Mouse (Mus musculus): ENCODE measurements around the gene Tubd1. TPM values are rescaled to one million over a fixed set of nuclear protein-coding genes. Genes with fewer than 3 reads are reported as not detected.

Gene Tubd1
- polyA plus RNA-seq, 2 experiments = 7.1 to 10.5 TPM

- DNase-seq (ENCODE audit: low spot score) (no peak), ATAC-seq (ENCODE audit: low FRiP score, low read depth) (no peak)
- 0 out of 2 replicates have a peak, but pooled peaks cover 7% of the 10 kb centered on the region for H3K36me3 ChIP-seq (ENCODE audit: control insufficient read depth, insufficient read depth, low read length)
- no peaks in the 10 kb centered on the region for H3K27me3 ChIP-seq (ENCODE audit: control insufficient read depth, insufficient read depth, low read length)
- 95% methylated on average over 6 of the region's 6 CpGs for WGBS
- no peak overlapping the region for H3K9ac ChIP-seq (ENCODE audit: low read depth, low read length, severe bottlenecking)
- H3K4me1 ChIP-seq (ENCODE audit: control insufficient read depth, insufficient read depth, low read length) = no peaks in the 10 kb centered on the region
- H3K4me3 ChIP-seq (replicated peaks; ENCODE audit: low read length) = no peak overlapping the region
- no peak for TF ChIP-seq POLR2A (IDR thresholded peaks at IDR 0.05; ENCODE audit: borderline replicate concordance, extremely low read depth, insufficient read depth, insufficient read length)
- H3K27ac ChIP-seq (replicated peaks; ENCODE audit: low read depth, low read length) = no peak overlapping the region
- no peak overlapping the region for H3K4me2 ChIP-seq (replicated peaks; ENCODE audit: low read depth, low read length, severe bottlenecking)
- no peaks in the 10 kb centered on the region for H3K9me3 ChIP-seq (ENCODE audit: control insufficient read depth, low read length)
These were observed 50.6 kb downstream of the Tubd1 start for GRCm38 (mm10) chr11:86595366-86595765.

- 67% methylated on average over 7 of the region's 7 CpGs for WGBS
- Histone ChIP-seq H3K4me1 (ENCODE audit: control insufficient read depth, insufficient read depth, low read length) (no peaks in the 10 kb centered on the region), H3K9ac (ENCODE audit: low read depth, low read length, severe bottlenecking) (no peak overlapping the region), H3K4me2 (replicated peaks; ENCODE audit: low read depth, low read length, severe bottlenecking) (no peak overlapping the region), H3K9me3 (ENCODE audit: control insufficient read depth, low read length) (no peaks in the 10 kb centered on the region), H3K4me3 (replicated peaks; ENCODE audit: low read length) (no peak overlapping the region), H3K27me3 (ENCODE audit: control insufficient read depth, insufficient read depth, low read length) (no peaks in the 10 kb centered on the region), H3K27ac (replicated peaks; ENCODE audit: low read depth, low read length) (no peak overlapping the region), H3K36me3 (ENCODE audit: control insufficient read depth, insufficient read depth, low read length) (0 out of 2 replicates have a peak, but pooled peaks cover 11% of the 10 kb centered on the region)
- TF ChIP-seq POLR2A (IDR thresholded peaks at IDR 0.05; ENCODE audit: borderline replicate concordance, extremely low read depth, insufficient read depth, insufficient read length) = no peak
- DNase-seq (ENCODE audit: low spot score) (peak; percentile 40), ATAC-seq (ENCODE audit: low FRiP score, low read depth) (no peak)
These were observed 51.6 kb downstream of the Tubd1 start for GRCm38 (mm10) chr11:86596187-86596960.

GRCm38 (mm10) chr11:86596976-86597375, 52.2 kb downstream of the Tubd1 start:
- no peaks in the 10 kb centered on the region for H3K27me3 ChIP-seq (ENCODE audit: control insufficient read depth, insufficient read depth, low read length)
- no peak overlapping the region for H3K4me3 ChIP-seq (replicated peaks; ENCODE audit: low read length)
- no peak for TF ChIP-seq POLR2A (IDR thresholded peaks at IDR 0.05; ENCODE audit: borderline replicate concordance, extremely low read depth, insufficient read depth, insufficient read length)
- no peaks in the 10 kb centered on the region for H3K4me1 ChIP-seq (ENCODE audit: control insufficient read depth, insufficient read depth, low read length)
- ATAC-seq (ENCODE audit: low FRiP score, low read depth) = no peak
- 87% methylated on average over 3 of the region's 3 CpGs for WGBS
- DNase-seq (ENCODE audit: low spot score) = no peak
- no peak overlapping the region for H3K9ac ChIP-seq (ENCODE audit: low read depth, low read length, severe bottlenecking)
- no peak overlapping the region for H3K4me2 ChIP-seq (replicated peaks; ENCODE audit: low read depth, low read length, severe bottlenecking)
- H3K36me3 ChIP-seq (ENCODE audit: control insufficient read depth, insufficient read depth, low read length) = 0 out of 2 replicates have a peak, but pooled peaks cover 11% of the 10 kb centered on the region
- H3K27ac ChIP-seq (replicated peaks; ENCODE audit: low read depth, low read length) = no peak overlapping the region
- H3K9me3 ChIP-seq (ENCODE audit: control insufficient read depth, low read length) = no peaks in the 10 kb centered on the region

- no peak for TF ChIP-seq POLR2A (IDR thresholded peaks at IDR 0.05; ENCODE audit: borderline replicate concordance, extremely low read depth, insufficient read depth, insufficient read length)
- Histone ChIP-seq H3K27me3 (ENCODE audit: control insufficient read depth, insufficient read depth, low read length) (no peaks in the 10 kb centered on the region), H3K9me3 (ENCODE audit: control insufficient read depth, low read length) (no peaks in the 10 kb centered on the region), H3K9ac (ENCODE audit: low read depth, low read length, severe bottlenecking) (no peak overlapping the region), H3K27ac (replicated peaks; ENCODE audit: low read depth, low read length) (no peak overlapping the region), H3K4me3 (replicated peaks; ENCODE audit: low read length) (no peak overlapping the region), H3K4me1 (ENCODE audit: control insufficient read depth, insufficient read depth, low read length) (no peaks in the 10 kb centered on the region), H3K36me3 (ENCODE audit: control insufficient read depth, insufficient read depth, low read length) (0 out of 2 replicates have a peak, but pooled peaks cover 11% of the 10 kb centered on the region), H3K4me2 (replicated peaks; ENCODE audit: low read depth, low read length, severe bottlenecking) (no peak overlapping the region)
- 81% methylated on average over 5 of the region's 5 CpGs for WGBS
- DNase-seq (ENCODE audit: low spot score) = no peak
- no peak for ATAC-seq (ENCODE audit: low FRiP score, low read depth)
These were observed 53.4 kb downstream of the Tubd1 start for GRCm38 (mm10) chr11:86598154-86598553.

- H3K4me3 ChIP-seq (replicated peaks; ENCODE audit: low read length) = no peak overlapping the region
- DNase-seq (ENCODE audit: low spot score) = no peak
- 91% methylated on average over 1 of the region's 1 CpGs for WGBS
- no peaks in the 10 kb centered on the region for H3K27me3 ChIP-seq (ENCODE audit: control insufficient read depth, insufficient read depth, low read length)
- TF ChIP-seq POLR2A (IDR thresholded peaks at IDR 0.05; ENCODE audit: borderline replicate concordance, extremely low read depth, insufficient read depth, insufficient read length) = no peak
- no peak for ATAC-seq (ENCODE audit: low FRiP score, low read depth)
- no peak overlapping the region for H3K9ac ChIP-seq (ENCODE audit: low read depth, low read length, severe bottlenecking)
- H3K27ac ChIP-seq (replicated peaks; ENCODE audit: low read depth, low read length) = no peak overlapping the region
- no peak overlapping the region for H3K4me2 ChIP-seq (replicated peaks; ENCODE audit: low read depth, low read length, severe bottlenecking)
- H3K36me3 ChIP-seq (ENCODE audit: control insufficient read depth, insufficient read depth, low read length) = 0 out of 2 replicates have a peak, but pooled peaks cover 11% of the 10 kb centered on the region
- H3K4me1 ChIP-seq (ENCODE audit: control insufficient read depth, insufficient read depth, low read length) = no peaks in the 10 kb centered on the region
- no peaks in the 10 kb centered on the region for H3K9me3 ChIP-seq (ENCODE audit: control insufficient read depth, low read length)
These were observed 53.8 kb downstream of the Tubd1 start for GRCm38 (mm10) chr11:86598572-86598971.
